ENCODE assay signal across 25 mouse cellular contexts in the genomic region with DNA sequence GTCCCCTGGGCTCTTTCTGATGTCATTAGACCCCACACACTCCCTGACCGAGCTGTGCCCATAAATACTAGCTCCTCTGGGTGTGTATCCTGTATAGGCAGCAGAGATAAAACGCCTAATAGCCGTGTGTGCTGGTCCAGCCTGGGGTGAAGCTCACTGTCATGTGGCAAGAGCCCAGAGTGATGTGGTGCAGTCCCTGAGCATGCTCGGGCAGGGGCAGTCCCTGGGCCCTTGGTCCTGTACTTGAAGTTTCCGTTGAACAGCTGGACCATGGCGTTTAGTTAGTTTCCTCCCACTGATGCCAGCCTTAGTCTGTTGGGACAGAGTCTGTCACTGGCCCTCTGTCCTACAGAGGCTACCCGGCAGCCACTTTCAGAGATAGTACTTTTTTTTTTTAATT. TPM values are rescaled to one million over a fixed set of nuclear protein-coding genes. Genes with fewer than 3 reads are reported as not detected.
A peak's percentile ranks its signal among the peaks of the same experiment; 100 is the strongest.
DNase-seq lines count a peak whose midpoint lies in the region; ATAC-seq and TF ChIP-seq lines count a peak whose summit lies in the region.
"Had no signal": no experiment of that assay in that cellular context is flagged by ENCODE, and none has a peak within 500 bp of the region (broad histone marks: within the 10 kb centered on the region; RNA-seq: fewer than 3 reads in every experiment).

No protein-coding gene starts in this region.

- H3K4me2 ChIP-seq in lung, postnatal 0 days (replicated peaks; ENCODE audit: low read depth, low read length) = no peak overlapping the region
- H3K4me2 ChIP-seq in hindbrain, postnatal 0 days (ENCODE audit: low read depth, low read length) = no peak overlapping the region
- H3K4me2 ChIP-seq: heart, embryonic 13.5 days; hindbrain, embryonic 14.5 days had no signal

- no peak for DNase-seq in lung, postnatal 0 days (ENCODE audit: low spot score)
- no peak for DNase-seq in lung, postnatal 4 days
- DNase-seq in spleen, postnatal 36 days (ENCODE audit: low spot score in 2 of 2) = peak; percentile 76 to 81
- DNase-seq in spleen, adult 12 weeks (ENCODE audit: low spot score) = no peak
- no peak for DNase-seq in hindbrain, postnatal 0 days (ENCODE audit: low spot score)
- DNase-seq: adrenal gland, postnatal 10 days; adrenal gland, postnatal 36 days; cerebellum, adult 18-20 months; cerebellum, adult 9-10 months; cerebellum, postnatal 14 days; forebrain, postnatal 0 days; gastrocnemius, adult 2 months; gastrocnemius, postnatal 14 days; heart, adult 18-20 months; heart, postnatal 14 days; heart, postnatal 4 days had no signal

- no peak overlapping the region for H3K4me3 ChIP-seq in lung, postnatal 0 days (ENCODE audit: low read depth, low read length)
- no peak overlapping the region for H3K4me3 ChIP-seq in hindbrain, postnatal 0 days (ENCODE audit: low read length)
- H3K4me3 ChIP-seq: forebrain, embryonic 10.5 days; gastrocnemius, adult 2 months; heart, embryonic 10.5 days; heart, embryonic 13.5 days had no signal

- WGBS in lung, postnatal 0 days = 82% methylated on average over 7 of the region's 7 CpGs
- WGBS in hindbrain, postnatal 0 days = 84% methylated on average over 7 of the region's 7 CpGs

- ATAC-seq in lung, postnatal 0 days = no peak
- 0 out of 2 replicates have a peak, but pooled peaks have one; percentile 11 for ATAC-seq in megakaryocyte-erythroid progenitor cell, adult 5-6 weeks (replicated peaks; ENCODE audit: low FRiP score, low TSS enrichment, poor library complexity, severe bottlenecking)
- no peak for ATAC-seq in hindbrain, postnatal 0 days
- ATAC-seq in monocyte, adult 5-6 weeks (replicated peaks; ENCODE audit: insufficient number of reproducible peaks, low FRiP score, low TSS enrichment, poor library complexity, severe bottlenecking) = no peak
- ATAC-seq: forebrain, embryonic 14.5 days; forebrain, postnatal 0 days; Patski had no signal

- H3K4me1 ChIP-seq in lung, postnatal 0 days (ENCODE audit: insufficient read depth, low read depth, low read length) = peaks cover 34% of the 10 kb centered on the region
- peaks cover 9% of the 10 kb centered on the region; the same call in 1 of the 2 replicates for H3K4me1 ChIP-seq in hindbrain, postnatal 0 days (ENCODE audit: insufficient read depth, low read length)

- no peaks in the 10 kb centered on the region for H3K36me3 ChIP-seq in lung, postnatal 0 days (ENCODE audit: insufficient read depth, low read length)
- no peaks in the 10 kb centered on the region for H3K36me3 ChIP-seq in hindbrain, postnatal 0 days (ENCODE audit: insufficient read depth, low read length)

- no peaks in the 10 kb centered on the region for H3K9me3 ChIP-seq in lung, postnatal 0 days (ENCODE audit: low read length)
- no peaks in the 10 kb centered on the region for H3K9me3 ChIP-seq in hindbrain, postnatal 0 days (ENCODE audit: low read length)
- H3K9me3 ChIP-seq: forebrain, embryonic 10.5 days; G1E; heart, embryonic 10.5 days; heart, embryonic 13.5 days had no signal

- no peak for TF ChIP-seq CTCF in lung, postnatal 0 days (IDR thresholded peaks at IDR 0.05)
- TF ChIP-seq CTCF in hindbrain, postnatal 0 days (IDR thresholded peaks at IDR 0.05; ENCODE audit: low read depth) = no peak

- H3K27me3 ChIP-seq in lung, postnatal 0 days (replicated peaks; ENCODE audit: insufficient read depth, low read length) = no peaks in the 10 kb centered on the region
- H3K27me3 ChIP-seq in hindbrain, postnatal 0 days (ENCODE audit: insufficient read depth, low read length) = no peaks in the 10 kb centered on the region
- H3K27me3 ChIP-seq: heart, embryonic 13.5 days; Patski had no signal

- H3K9ac ChIP-seq in lung, postnatal 0 days (replicated peaks; ENCODE audit: low read depth) = no peak overlapping the region
- no peak overlapping the region for H3K9ac ChIP-seq in hindbrain, postnatal 0 days (replicated peaks; ENCODE audit: low read length)
- H3K9ac ChIP-seq: forebrain, postnatal 0 days; heart, embryonic 13.5 days; hindbrain, embryonic 14.5 days had no signal

- no peak for TF ChIP-seq EP300 in lung, postnatal 0 days (IDR thresholded peaks at IDR 0.05)

- H3K27ac ChIP-seq in lung, postnatal 0 days (ENCODE audit: low read length) = 0 out of 2 replicates have a peak overlapping the region, but pooled peaks have one; percentile 21
- H3K27ac ChIP-seq in hindbrain, postnatal 0 days = no peak overlapping the region
- H3K27ac ChIP-seq: forebrain, embryonic 10.5 days; gastrocnemius, adult 2 months; heart, embryonic 10.5 days; heart, embryonic 13.5 days; hindbrain, embryonic 14.5 days had no signal

RNA-seq across cellular contexts. Expression of a gene that starts 23.1 kb away (rescaled TPM):
- polyA plus RNA-seq in lung, postnatal 0 days (2015; fragmentation: Nextera tagmentation; extraction: Ambion mirVana) = 81.2 and 94.5 TPM in 2 replicates
- total RNA-seq in megakaryocyte-erythroid progenitor cell, adult 5-6 weeks (2014; fragmentation: Nextera tagmentation) = 24.3 and 29.1 TPM in 2 replicates
- 31.9 and 56.4 TPM in 2 replicates for total RNA-seq in megakaryocyte-erythroid progenitor cell, adult 5-6 weeks (2017)
- total RNA-seq in hindbrain, postnatal 0 days (2014; rRNA removed) = 35.7 and 39.2 TPM in 2 replicates
- polyA plus RNA-seq in hindbrain, postnatal 0 days (2015; fragmentation: Nextera tagmentation; extraction: Ambion mirVana) = 60.0 and 60.1 TPM in 2 replicates
- 199 to 318 TPM (median 242 TPM) in 3 replicates for total RNA-seq in monocyte, adult 5-6 weeks (2017)

RNA-seq across cellular contexts. Expression of a gene that starts 55.5 kb away (rescaled TPM):
- polyA plus RNA-seq in lung, postnatal 0 days (2015; fragmentation: Nextera tagmentation; extraction: Ambion mirVana) = 1.00 and 1.1 TPM in 2 replicates
- not detected in 2 replicates for total RNA-seq in megakaryocyte-erythroid progenitor cell, adult 5-6 weeks (2014; fragmentation: Nextera tagmentation)
- 0.42 TPM in 1 of 2 replicates, not detected in the other for total RNA-seq in megakaryocyte-erythroid progenitor cell, adult 5-6 weeks (2017)
- 0.25 and 1.0 TPM in 2 replicates for total RNA-seq in hindbrain, postnatal 0 days (2014; rRNA removed)
- 0.45 TPM in 2 replicates for polyA plus RNA-seq in hindbrain, postnatal 0 days (2015; fragmentation: Nextera tagmentation; extraction: Ambion mirVana)
- total RNA-seq in monocyte, adult 5-6 weeks (2017) = 0.21 to 0.58 TPM in 2 of 3 replicates, not detected in the other

Comparison
In these comparisons a context has a peak if more than half of its experiments do, and no peak if none do; other contexts are left out.
1. DNase-seq: peak in spleen, postnatal 36 days (2 of 2); none in lung, postnatal 0 days (single experiment), lung, postnatal 4 days (0 of 2), spleen, adult 12 weeks (single experiment) and hindbrain, postnatal 0 days (single experiment).